Comparison of ENCODE assay signal across 10 mouse cellular contexts in genomic region chr2:146278381-146278780, GRCm38 (mm10). TPM values are rescaled to one million over a fixed set of nuclear protein-coding genes. Genes with fewer than 3 reads are reported as not detected.
DNase-seq lines count a peak whose midpoint lies in the region; ATAC-seq and TF ChIP-seq lines count a peak whose summit lies in the region.
"Had no signal": no experiment of that assay in that cellular context is flagged by ENCODE, and none has a peak within 500 bp of the region (broad histone marks: within the 10 kb centered on the region; RNA-seq: fewer than 3 reads in every experiment).

No protein-coding gene starts in this region.

- peak; percentile 30 for DNase-seq in adrenal gland, adult 2 months
- DNase-seq in adrenal gland, postnatal 4 days (ENCODE audit: low spot score in 2 of 2) = no peak
- DNase-seq in kidney, postnatal 0 days (ENCODE audit: low spot score) = no peak
- no peak for DNase-seq in kidney, adult 11 months
- DNase-seq in heart, postnatal 36 days = peak; percentile 15 to 43
- no peak for DNase-seq in thymus, postnatal 14 days
- DNase-seq in gastrocnemius, adult 2 months = no peak

- H3K9me3 ChIP-seq in kidney, postnatal 0 days (replicated peaks; ENCODE audit: low read length) = no peaks in the 10 kb centered on the region
- H3K9me3 ChIP-seq in midbrain, embryonic 16.5 days (replicated peaks; ENCODE audit: control insufficient read depth, low read length, poor library complexity, severe bottlenecking) = no peaks in the 10 kb centered on the region

- no peaks in the 10 kb centered on the region for H3K27me3 ChIP-seq in kidney, postnatal 0 days (ENCODE audit: insufficient read depth, low read length)
- no peaks in the 10 kb centered on the region for H3K27me3 ChIP-seq in midbrain, embryonic 16.5 days (ENCODE audit: control insufficient read depth, insufficient read depth, low read depth, low read length)

- no peak overlapping the region for H3K9ac ChIP-seq in kidney, postnatal 0 days (ENCODE audit: low read depth, low read length)
- H3K9ac ChIP-seq in midbrain, embryonic 16.5 days (ENCODE audit: low read depth, low read length) = no peak overlapping the region

- intact Hi-C loops in heart, postnatal 36 days (cut with DNase I) = no loop called here
- intact Hi-C loops in gastrocnemius, adult 2 months (cut with DNase I) = no loop called here

- H3K4me3 ChIP-seq in kidney, postnatal 0 days (replicated peaks; ENCODE audit: low read depth, low read length) = no peak overlapping the region
- no peak overlapping the region for H3K4me3 ChIP-seq in midbrain, embryonic 16.5 days (ENCODE audit: low read depth, low read length)
- no peak overlapping the region for H3K4me3 ChIP-seq in gastrocnemius, adult 2 months

- H3K27ac ChIP-seq in kidney, postnatal 0 days = peak overlapping the region; percentile 19; the same call in 1 of the 2 replicates
- H3K27ac ChIP-seq in midbrain, embryonic 16.5 days (ENCODE audit: low read length) = peak overlapping the region; percentile 54; the same call in 1 of the 2 replicates
- H3K27ac ChIP-seq in gastrocnemius, adult 2 months = no peak overlapping the region

- no peak for TF ChIP-seq CTCF in kidney, postnatal 0 days (IDR thresholded peaks at IDR 0.05; ENCODE audit: low read depth)
- TF ChIP-seq CTCF in gastrocnemius, adult 2 months (IDR thresholded peaks at IDR 0.05) = no peak

- H3K36me3 ChIP-seq in kidney, postnatal 0 days (ENCODE audit: insufficient read depth, low read length) = no peaks in the 10 kb centered on the region
- no peaks in the 10 kb centered on the region for H3K36me3 ChIP-seq in midbrain, embryonic 16.5 days (ENCODE audit: control insufficient read depth, insufficient read depth, low read length)

- no peaks in the 10 kb centered on the region for H3K4me1 ChIP-seq in kidney, postnatal 0 days (replicated peaks; ENCODE audit: insufficient read depth, low read length)
- peaks cover 27% of the 10 kb centered on the region for H3K4me1 ChIP-seq in midbrain, embryonic 16.5 days (ENCODE audit: control insufficient read depth, insufficient read depth, low read length)

- WGBS in kidney, postnatal 0 days = 40% methylated on average over 5 of the region's 5 CpGs
- 45% methylated on average over 5 of the region's 5 CpGs for WGBS in midbrain, embryonic 16.5 days

- H3K4me2 ChIP-seq in kidney, postnatal 0 days (ENCODE audit: low read length) = no peak overlapping the region
- H3K4me2 ChIP-seq in midbrain, embryonic 16.5 days (ENCODE audit: low read length) = no peak overlapping the region

- peak; percentile 66; the same call in 1 of the 2 replicates for ATAC-seq in kidney, postnatal 0 days (replicated peaks; ENCODE audit: low FRiP score, low read depth)
- ATAC-seq in midbrain, embryonic 16.5 days = no peak

RNA-seq across cellular contexts. Expression of gene Insm1, which starts 56.7 kb away (rescaled TPM):
- 1 to 10 TPM; 3.7 to 10.0 TPM for total RNA-seq in adrenal gland, adult 2 months (2021)
- polyA plus RNA-seq in adrenal gland, adult 2 months (2012; rRNA removed) = 11.8 and 23.1 TPM in 2 replicates
- total RNA-seq in adrenal gland, postnatal 4 days (2021) = 10 to 100 TPM; 16.6 to 16.8 TPM
- not detected in 2 replicates for polyA plus RNA-seq in kidney, postnatal 0 days (2015; fragmentation: Nextera tagmentation; extraction: Ambion mirVana)
- total RNA-seq in heart, postnatal 36 days (2021) = not detected
- 2.7 TPM in 2 replicates for polyA plus RNA-seq in midbrain, embryonic 16.5 days (2015; fragmentation: Nextera tagmentation; extraction: Ambion mirVana)
- total RNA-seq in gastrocnemius, adult 2 months (2021) = not detected
- total RNA-seq: megakaryocyte progenitor cell, adult 5-6 weeks; MEL had no signal

Comparison
In these comparisons a context has a peak if more than half of its experiments do, and no peak if none do; other contexts are left out.
1. DNase-seq: peak in adrenal gland, adult 2 months (single experiment) and heart, postnatal 36 days (2 of 2); none in adrenal gland, postnatal 4 days (0 of 2), kidney, postnatal 0 days (single experiment), kidney, adult 11 months (single experiment), thymus, postnatal 14 days (single experiment) and gastrocnemius, adult 2 months (single experiment).
2. RNA of gene Insm1, which starts 56.7 kb away (total RNA-seq): 16.6 to 16.8 TPM in adrenal gland, postnatal 4 days and 3.7 to 10.0 TPM in adrenal gland, adult 2 months; not detected in heart, postnatal 36 days and not detected in gastrocnemius, adult 2 months; every median in the first group is over 4 times any median in the second.